Mouse (Mus musculus): ENCODE results near the gene Timd2. TPM values are rescaled to one million over a fixed set of nuclear protein-coding genes. Genes with fewer than 3 reads are reported as not detected.
"Not testable (repeated sequence)": the region's sequence is repeated elsewhere in the genome, so short reads cannot be mapped to it uniquely, and the experiment has no call there.

Timd2 gene
- polyA plus RNA-seq, 1 experiment: 7.5 TPM

DNA sequence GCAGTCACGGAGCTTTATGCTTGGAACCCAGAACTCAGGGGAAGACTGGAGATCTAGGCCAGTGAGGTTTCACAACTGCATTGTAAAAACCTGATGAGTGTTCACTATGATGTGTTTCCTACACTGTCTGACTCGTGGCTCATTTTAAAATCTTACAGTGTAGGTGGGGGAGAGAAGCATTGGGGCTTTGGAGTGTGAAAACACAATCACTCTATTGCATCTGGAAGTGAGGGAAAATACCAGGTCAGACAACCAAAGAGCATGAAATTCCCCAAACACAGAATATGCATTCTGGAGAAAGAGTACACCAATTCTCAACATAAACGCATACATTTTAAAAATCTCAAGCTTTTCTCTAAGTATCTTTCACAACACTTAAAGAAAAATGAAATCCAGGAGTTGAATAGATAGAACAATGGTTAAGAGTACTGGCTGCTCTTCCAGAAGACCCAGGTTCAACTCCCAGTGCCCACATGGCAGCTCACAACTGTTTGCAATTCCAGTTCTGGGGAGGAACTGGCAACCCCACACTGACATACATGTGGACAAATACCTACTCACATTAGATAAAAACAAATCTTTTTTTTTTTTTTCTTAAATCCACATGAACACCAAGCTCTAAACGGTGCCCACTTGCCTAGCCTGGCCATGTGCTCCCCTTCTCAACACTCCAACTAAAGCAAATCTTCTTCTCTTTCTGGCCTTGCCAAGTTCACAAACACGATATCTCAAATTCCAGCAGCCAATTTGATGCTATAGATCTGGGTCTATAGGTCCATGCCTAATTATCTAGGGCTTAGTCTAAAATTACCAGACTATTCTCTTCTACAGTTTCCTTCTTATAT is 9.2 kb downstream of the Timd2 start:
- H3K4me3 ChIP-seq (ENCODE audit: insufficient read depth, low read depth, low read length): peak overlapping the region; percentile 44; the same call in 1 of the 2 replicates
- TF ChIP-seq CTCF (conservative IDR thresholded peaks at IDR 0.05; ENCODE audit: insufficient read depth, insufficient read length, low read depth, low read length): no peak
- no peak for TF ChIP-seq POLR2A (IDR thresholded peaks at IDR 0.05; ENCODE audit: low read depth, low read length)
- no peaks in the 10 kb centered on the region for H3K27me3 ChIP-seq (replicated peaks; ENCODE audit: control insufficient read depth, insufficient read depth, low read length)
- H3K27ac ChIP-seq (ENCODE audit: insufficient read depth, low read depth, low read length): peak overlapping the region; percentile 93
- H3K36me3 ChIP-seq (ENCODE audit: control insufficient read depth, insufficient read depth, low read length): no peaks in the 10 kb centered on the region
- no peak for DNase-seq
- peaks cover 3% of the 10 kb centered on the region; the same call in 1 of the 2 replicates for H3K4me1 ChIP-seq (ENCODE audit: control insufficient read depth, insufficient read depth, low read length)
- 72% methylated on average over 5 of the region's 5 CpGs for WGBS

DNA sequence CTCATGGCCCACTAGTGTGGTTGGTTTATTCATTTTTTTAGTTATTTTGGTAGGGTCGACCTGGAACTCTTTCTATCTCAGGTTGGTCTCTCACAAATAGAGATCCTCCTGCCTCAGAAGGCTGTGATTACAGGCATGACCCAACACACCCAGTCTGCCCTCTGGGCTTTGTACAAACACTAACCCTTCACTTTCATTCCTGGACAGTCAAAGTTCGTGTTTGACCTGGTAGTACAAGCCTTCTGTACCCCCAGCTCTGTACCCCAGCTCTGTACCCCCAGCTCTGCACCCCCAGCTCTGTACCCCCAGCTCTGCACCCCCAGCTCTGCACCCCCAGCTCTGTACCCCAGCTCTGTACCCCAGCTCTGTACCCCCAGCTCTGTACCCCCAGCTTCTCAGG is 11.0 kb downstream of the Timd2 start:
- 76% methylated on average over 2 of the region's 2 CpGs for WGBS
- not testable (repeated sequence) for H3K36me3 ChIP-seq (ENCODE audit: control insufficient read depth, insufficient read depth, low read length); H3K4me3 ChIP-seq (ENCODE audit: insufficient read depth, low read depth, low read length)

DNA sequence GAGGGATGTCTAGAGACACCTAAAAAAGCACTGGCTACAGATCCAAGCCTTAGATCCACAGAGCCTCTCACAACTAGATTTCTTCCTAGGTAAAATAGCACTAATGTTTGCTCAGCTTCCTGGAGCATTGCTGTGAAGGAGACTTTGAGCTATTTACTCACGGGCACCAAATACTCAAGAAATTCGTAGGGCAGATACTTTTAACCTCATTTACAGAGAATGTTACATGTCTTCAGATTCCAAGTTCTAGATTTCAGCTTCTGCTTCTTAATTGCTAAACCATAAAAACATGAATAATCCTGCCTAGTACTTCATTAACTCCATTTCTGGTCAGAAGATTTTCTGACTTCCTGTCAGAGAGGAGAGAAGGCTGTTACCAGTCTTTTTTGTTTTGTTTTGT is 16.7 kb downstream of the Timd2 start:
- 62% methylated on average over 2 of the region's 2 CpGs for WGBS
- Histone ChIP-seq H3K27ac (ENCODE audit: insufficient read depth, low read depth, low read length) (peak overlapping the region; percentile 98), H3K4me3 (ENCODE audit: insufficient read depth, low read depth, low read length) (no peak overlapping the region), H3K36me3 (ENCODE audit: control insufficient read depth, insufficient read depth, low read length) (no peaks in the 10 kb centered on the region; the same call in 1 of the 2 replicates), H3K4me1 (ENCODE audit: control insufficient read depth, insufficient read depth, low read length) (peaks cover 16% of the 10 kb centered on the region), H3K27me3 (replicated peaks; ENCODE audit: control insufficient read depth, insufficient read depth, low read length) (no peaks in the 10 kb centered on the region)
- TF ChIP-seq CTCF (conservative IDR thresholded peaks at IDR 0.05; ENCODE audit: insufficient read depth, insufficient read length, low read depth, low read length): no peak
- no peak for TF ChIP-seq POLR2A (IDR thresholded peaks at IDR 0.05; ENCODE audit: low read depth, low read length)
- DNase-seq: peak; percentile 61

More for the DNA sequence above, 11.0 kb downstream of the Timd2 start:
- H3K27ac ChIP-seq (ENCODE audit: insufficient read depth, low read depth, low read length); H3K4me1 ChIP-seq (ENCODE audit: control insufficient read depth, insufficient read depth, low read length); DNase-seq; H3K27me3 ChIP-seq (replicated peaks; ENCODE audit: control insufficient read depth, insufficient read depth, low read length): not testable (repeated sequence)

DNA sequence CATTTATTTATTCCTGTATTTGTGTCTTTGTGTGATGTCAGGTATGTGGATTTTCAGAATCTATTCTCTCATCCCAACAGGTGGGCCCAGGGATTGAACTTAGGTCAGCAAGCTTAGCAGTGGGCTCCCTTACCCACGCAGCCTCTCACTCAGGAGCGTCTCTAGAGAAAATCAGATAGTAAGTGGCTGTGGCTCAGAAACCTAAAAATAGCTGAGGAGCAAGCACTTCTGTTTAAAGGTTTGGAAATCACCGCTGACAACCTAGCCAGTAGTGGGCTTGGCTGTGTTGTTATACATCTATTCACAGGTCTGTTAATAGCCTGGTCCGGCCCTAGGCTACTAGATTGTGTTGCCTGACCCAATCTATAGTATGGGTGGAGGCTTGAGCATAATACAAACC is 23.1 kb downstream of the Timd2 start:
- no peak overlapping the region for H3K27ac ChIP-seq (ENCODE audit: insufficient read depth, low read depth, low read length)
- 78% methylated on average over 4 of the region's 4 CpGs for WGBS
- DNase-seq: no peak
- TF ChIP-seq POLR2A (IDR thresholded peaks at IDR 0.05; ENCODE audit: low read depth, low read length) (no peak), CTCF (conservative IDR thresholded peaks at IDR 0.05; ENCODE audit: insufficient read depth, insufficient read length, low read depth, low read length) (no peak)
- peaks cover 2% of the 10 kb centered on the region; the same call in 1 of the 2 replicates for H3K36me3 ChIP-seq (ENCODE audit: control insufficient read depth, insufficient read depth, low read length)
- H3K27me3 ChIP-seq (replicated peaks; ENCODE audit: control insufficient read depth, insufficient read depth, low read length): no peaks in the 10 kb centered on the region
- no peaks in the 10 kb centered on the region for H3K4me1 ChIP-seq (ENCODE audit: control insufficient read depth, insufficient read depth, low read length)
- H3K4me3 ChIP-seq (ENCODE audit: insufficient read depth, low read depth, low read length): no peak overlapping the region

DNA sequence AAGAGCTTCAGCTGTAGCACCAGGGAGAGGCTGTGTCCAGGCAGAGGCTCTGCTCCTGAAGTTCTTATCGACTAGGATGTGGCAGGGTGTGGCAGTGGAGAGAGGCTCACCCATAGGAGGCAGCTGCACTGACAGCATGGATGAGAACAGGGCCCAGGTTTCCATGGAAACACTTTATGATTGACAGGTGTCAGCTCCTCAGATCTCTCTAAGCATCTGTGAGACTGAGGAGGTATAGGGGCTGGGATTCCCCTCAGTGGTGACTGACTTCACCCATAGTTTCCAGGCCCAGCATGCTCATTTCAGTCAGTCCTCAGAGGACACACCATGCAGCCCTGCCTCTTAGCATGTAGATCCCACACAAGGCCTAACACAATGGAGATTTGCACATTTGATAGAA is 24.0 kb downstream of the Timd2 start:
- Histone ChIP-seq H3K27ac (ENCODE audit: insufficient read depth, low read depth, low read length) (no peak overlapping the region), H3K27me3 (replicated peaks; ENCODE audit: control insufficient read depth, insufficient read depth, low read length) (no peaks in the 10 kb centered on the region), H3K36me3 (ENCODE audit: control insufficient read depth, insufficient read depth, low read length) (peaks cover 2% of the 10 kb centered on the region; the same call in 1 of the 2 replicates), H3K4me1 (ENCODE audit: control insufficient read depth, insufficient read depth, low read length) (no peaks in the 10 kb centered on the region), H3K4me3 (ENCODE audit: insufficient read depth, low read depth, low read length) (no peak overlapping the region)
- TF ChIP-seq POLR2A (IDR thresholded peaks at IDR 0.05; ENCODE audit: low read depth, low read length) (no peak), CTCF (conservative IDR thresholded peaks at IDR 0.05; ENCODE audit: insufficient read depth, insufficient read length, low read depth, low read length) (no peak)
- WGBS: 88% methylated on average over 1 of the region's 1 CpGs
- no peak for DNase-seq

DNA sequence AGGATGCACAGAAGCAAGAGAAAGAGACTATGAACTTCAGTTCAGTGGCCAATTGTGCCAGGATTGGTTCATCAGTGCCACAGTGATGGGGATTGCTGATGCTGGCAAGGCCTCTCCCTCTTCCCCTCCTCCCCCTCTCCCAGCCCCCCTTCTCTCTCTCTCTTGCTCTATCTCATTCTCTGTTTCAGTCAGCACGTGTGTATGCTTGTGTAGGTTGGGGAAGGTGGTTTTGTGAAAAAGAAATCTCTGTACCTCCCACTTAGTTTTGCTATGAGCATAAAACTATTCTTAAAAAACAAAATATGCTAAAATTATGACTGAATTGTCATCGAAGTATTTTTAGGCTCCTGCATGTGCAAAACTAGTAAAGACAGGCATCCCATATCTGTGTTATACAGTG is 38.9 kb downstream of the Timd2 start:
- no peak for TF ChIP-seq CTCF (conservative IDR thresholded peaks at IDR 0.05; ENCODE audit: insufficient read depth, insufficient read length, low read depth, low read length)
- no peak for TF ChIP-seq POLR2A (IDR thresholded peaks at IDR 0.05; ENCODE audit: low read depth, low read length)
- WGBS: 88% methylated on average over 2 of the region's 2 CpGs
- Histone ChIP-seq H3K4me3 (ENCODE audit: insufficient read depth, low read depth, low read length) (no peak overlapping the region), H3K36me3 (ENCODE audit: control insufficient read depth, insufficient read depth, low read length) (no peaks in the 10 kb centered on the region), H3K27ac (ENCODE audit: insufficient read depth, low read depth, low read length) (no peak overlapping the region), H3K27me3 (replicated peaks; ENCODE audit: control insufficient read depth, insufficient read depth, low read length) (no peaks in the 10 kb centered on the region), H3K4me1 (ENCODE audit: control insufficient read depth, insufficient read depth, low read length) (no peaks in the 10 kb centered on the region)
- DNase-seq: no peak

DNA sequence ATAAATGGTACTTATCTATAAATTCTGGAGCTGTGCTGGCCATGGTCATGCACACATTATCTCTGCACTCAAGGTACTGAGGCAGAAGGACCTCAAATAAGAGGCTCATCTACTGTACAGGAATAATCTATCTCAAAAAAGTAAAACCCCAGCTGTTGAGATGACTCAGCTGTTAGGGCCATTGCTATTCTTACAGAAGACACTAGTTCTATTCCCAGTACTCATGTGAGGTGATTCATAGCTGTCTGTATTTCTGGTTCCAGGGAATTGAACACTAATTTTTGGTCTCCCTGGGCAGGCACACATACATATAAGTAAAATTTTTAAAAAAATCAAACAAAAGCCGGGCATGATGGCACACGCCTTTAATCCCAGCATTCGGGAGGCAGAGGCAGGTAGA is 39.8 kb downstream of the Timd2 start:
- no peak overlapping the region for H3K27ac ChIP-seq (ENCODE audit: insufficient read depth, low read depth, low read length)
- no peak overlapping the region for H3K4me3 ChIP-seq (ENCODE audit: insufficient read depth, low read depth, low read length)
- H3K36me3 ChIP-seq (ENCODE audit: control insufficient read depth, insufficient read depth, low read length): no peaks in the 10 kb centered on the region
- no peak for TF ChIP-seq CTCF (conservative IDR thresholded peaks at IDR 0.05; ENCODE audit: insufficient read depth, insufficient read length, low read depth, low read length)
- TF ChIP-seq POLR2A (IDR thresholded peaks at IDR 0.05; ENCODE audit: low read depth, low read length): no peak
- WGBS: 97% methylated on average over 3 of the region's 3 CpGs
- no peaks in the 10 kb centered on the region for H3K4me1 ChIP-seq (ENCODE audit: control insufficient read depth, insufficient read depth, low read length)
- no peaks in the 10 kb centered on the region for H3K27me3 ChIP-seq (replicated peaks; ENCODE audit: control insufficient read depth, insufficient read depth, low read length)
- no peak for DNase-seq

Measured in kidney, adult 2 months (tissue).